Mouse (Mus musculus): ENCODE results near the gene Ube2g1.
A peak's percentile ranks its signal among the peaks of the same experiment; 100 is the strongest.

- TF ChIP-seq POLR2A (IDR thresholded peaks at IDR 0.05; ENCODE audit: insufficient read depth, low read length) (no peak), CTCF (IDR thresholded peaks at IDR 0.05; ENCODE audit: low read depth, low read length) (peak; percentile 68)
Measured at GRCm38 (mm10) chr11:72573819-72574218, 33.3 kb upstream of the Ube2g1 start.

Measured in ES-Bruce4 (cell line).